Mouse (Mus musculus) liver, adult 2 months (tissue): ENCODE data around the gene Fam83f.

ENCODE experiments used
- CTCF ChIP-seq: fragments of 200-500 bp; IDR thresholded peaks from 2 replicates; pipeline ENCODE4 v1.5.1; 2011; ENCODE audit warnings: low read depth, low read length, control low read depth
- POLR2A ChIP-seq: fragments of 200-500 bp; IDR thresholded peaks from 2 replicates; pipeline ENCODE4 v1.6.1; 2011; ENCODE audit warnings: low read length, control low read depth; ENCODE audit not compliant: insufficient read depth; ENCODE audit errors: extremely low read depth

- TF ChIP-seq CTCF (no peak), POLR2A (no peak)
These were observed 45.8 kb downstream of the Fam83f start for GRCm38 (mm10) chr15:80717431-80717830.
